13 mouse cellular contexts compared by ENCODE assay signal in genomic region chr4:40509534-40509933, GRCm38 (mm10). TPM values are rescaled to one million over a fixed set of nuclear protein-coding genes. Genes with fewer than 3 reads are reported as not detected.
DNase-seq lines count a peak whose midpoint lies in the region; ATAC-seq and TF ChIP-seq lines count a peak whose summit lies in the region.
"Had no signal": no experiment of that assay in that cellular context is flagged by ENCODE, and none has a peak within 500 bp of the region (broad histone marks: within the 10 kb centered on the region; RNA-seq: fewer than 3 reads in every experiment).

No protein-coding gene starts in this region.

- H3K9me3 ChIP-seq in forebrain, embryonic 16.5 days (ENCODE audit: control insufficient read depth, low read length) = no peaks in the 10 kb centered on the region
- H3K9me3 ChIP-seq in neural tube, embryonic 14.5 days (ENCODE audit: control insufficient read depth, low read length) = no peaks in the 10 kb centered on the region

- no peaks in the 10 kb centered on the region for H3K36me3 ChIP-seq in forebrain, embryonic 16.5 days (ENCODE audit: control insufficient read depth, insufficient read depth)
- H3K36me3 ChIP-seq in neural tube, embryonic 14.5 days (ENCODE audit: control insufficient read depth, insufficient read depth, low read length) = no peaks in the 10 kb centered on the region

- H3K27ac ChIP-seq in left cerebral cortex, adult 2 months = peak overlapping the region; percentile 69
- H3K27ac ChIP-seq in forebrain, embryonic 16.5 days (ENCODE audit: low read length) = no peak overlapping the region
- H3K27ac ChIP-seq in neural tube, embryonic 14.5 days (ENCODE audit: low read depth, low read length) = no peak overlapping the region
- H3K27ac ChIP-seq: heart, adult 2 months; stomach, postnatal 0 days had no signal

- H3K4me1 ChIP-seq in forebrain, embryonic 16.5 days (replicated peaks; ENCODE audit: control insufficient read depth, insufficient read depth, low read length) = no peaks in the 10 kb centered on the region; the same call in 1 of the 2 replicates
- no peaks in the 10 kb centered on the region for H3K4me1 ChIP-seq in neural tube, embryonic 14.5 days (ENCODE audit: control insufficient read depth, insufficient read depth, low read length)

- ATAC-seq in forebrain, embryonic 16.5 days = peak; percentile 40; the same call in 1 of the 2 replicates
- peak; percentile 87 for ATAC-seq in neural tube, embryonic 14.5 days (ENCODE audit: low read depth)
- ATAC-seq: intestine, embryonic 16.5 days; liver, postnatal 0 days had no signal

- intact Hi-C loops in left cerebral cortex, adult 2 months (cut with DNase I) = loop anchor here (5.0 kb wide), 1 partner anchor 147 kb away; no protein-coding TSS in a partner anchor
- intact Hi-C loops in left cerebral cortex, postnatal 10 days (cut with DNase I) = no loop called here

- peak; percentile 29 to 45 for DNase-seq in left cerebral cortex, adult 2 months (ENCODE audit: extremely low spot score in 1 of 2, low spot score in 2 of 2)
- DNase-seq in left cerebral cortex, postnatal 10 days (ENCODE audit: extremely low spot score in 1 of 2, low spot score in 2 of 2) = no peak
- DNase-seq in layer of hippocampus, adult 8-10 months (ENCODE audit: low spot score in 2 of 2) = peak; percentile 45 to 59
- DNase-seq in urinary bladder, postnatal 25 days (ENCODE audit: low spot score) = no peak
- DNase-seq in heart, adult 9 months (ENCODE audit: low spot score in 2 of 2) = no peak
- DNase-seq: heart, adult 2 months; liver, postnatal 0 days had no signal

- WGBS in forebrain, embryonic 16.5 days = 54% methylated on average over 16 of the region's 16 CpGs
- WGBS in neural tube, embryonic 14.5 days = 58% methylated on average over 16 of the region's 16 CpGs

- no peak overlapping the region for H3K9ac ChIP-seq in forebrain, embryonic 16.5 days (replicated peaks; ENCODE audit: low read depth, low read length)
- no peak overlapping the region for H3K9ac ChIP-seq in neural tube, embryonic 14.5 days (replicated peaks; ENCODE audit: low read depth, low read length)
- H3K9ac ChIP-seq: liver, postnatal 0 days had no signal

- TF ChIP-seq CTCF in left cerebral cortex, adult 2 months (IDR thresholded peaks at IDR 0.05) = no peak

- H3K4me3 ChIP-seq in left cerebral cortex, adult 2 months = no peak overlapping the region
- no peak overlapping the region for H3K4me3 ChIP-seq in forebrain, embryonic 16.5 days (replicated peaks; ENCODE audit: low read length)
- no peak overlapping the region for H3K4me3 ChIP-seq in neural tube, embryonic 14.5 days (ENCODE audit: low read depth, low read length)
- H3K4me3 ChIP-seq: erythroblast, embryonic 14.5 days; heart, adult 2 months had no signal

- H3K27me3 ChIP-seq in forebrain, embryonic 16.5 days (replicated peaks; ENCODE audit: control insufficient read depth, insufficient read depth, low read length) = no peaks in the 10 kb centered on the region
- H3K27me3 ChIP-seq in neural tube, embryonic 14.5 days (ENCODE audit: control insufficient read depth, insufficient read depth, low read length) = no peaks in the 10 kb centered on the region

- no peak overlapping the region for H3K4me2 ChIP-seq in forebrain, embryonic 16.5 days (ENCODE audit: low read length)
- H3K4me2 ChIP-seq in neural tube, embryonic 14.5 days (ENCODE audit: low read depth, low read length) = no peak overlapping the region

RNA-seq across cellular contexts. Expression of gene Tmem215, which starts 37.6 kb away (rescaled TPM):
- total RNA-seq in left cerebral cortex, adult 2 months (2021) = 10 to 100 TPM; 21.5 to 22.6 TPM
- total RNA-seq in left cerebral cortex, postnatal 10 days (2021) = 1 to 10 TPM; 8.4 to 9.2 TPM
- 0.40 and 0.73 TPM in 2 replicates for polyA plus RNA-seq in forebrain, embryonic 16.5 days (2015; fragmentation: Nextera tagmentation; extraction: Ambion mirVana)
- 1 to 10 TPM; 7.0 to 8.3 (median 7.3) TPM for total RNA-seq in layer of hippocampus, adult 8-10 months (2022)
- polyA plus RNA-seq in neural tube, embryonic 14.5 days (2014; fragmentation: Nextera tagmentation; extraction: Ambion mirVana) = 1.9 and 3.3 TPM in 2 replicates
- total RNA-seq: monocyte, adult 5-6 weeks had no signal
- polyA plus RNA-seq: erythroblast, embryonic 14.5 days had no signal

Comparison
In these comparisons a context has a peak if more than half of its experiments do, and no peak if none do; other contexts are left out.
1. DNase-seq: peak in left cerebral cortex, adult 2 months (2 of 2) and layer of hippocampus, adult 8-10 months (2 of 2); none in left cerebral cortex, postnatal 10 days (0 of 2), urinary bladder, postnatal 25 days (single experiment) and heart, adult 9 months (0 of 2).